Mouse (Mus musculus): ENCODE measurements around the gene Nodal. TPM values are rescaled to one million over a fixed set of nuclear protein-coding genes. Genes with fewer than 3 reads are reported as not detected.
A peak's percentile ranks its signal among the peaks of the same experiment; 100 is the strongest.

Gene Nodal
- polyA plus RNA-seq (2015; fragmentation: Nextera tagmentation; extraction: Ambion mirVana): 0.30 and 0.48 TPM in 2 replicates

DNA sequence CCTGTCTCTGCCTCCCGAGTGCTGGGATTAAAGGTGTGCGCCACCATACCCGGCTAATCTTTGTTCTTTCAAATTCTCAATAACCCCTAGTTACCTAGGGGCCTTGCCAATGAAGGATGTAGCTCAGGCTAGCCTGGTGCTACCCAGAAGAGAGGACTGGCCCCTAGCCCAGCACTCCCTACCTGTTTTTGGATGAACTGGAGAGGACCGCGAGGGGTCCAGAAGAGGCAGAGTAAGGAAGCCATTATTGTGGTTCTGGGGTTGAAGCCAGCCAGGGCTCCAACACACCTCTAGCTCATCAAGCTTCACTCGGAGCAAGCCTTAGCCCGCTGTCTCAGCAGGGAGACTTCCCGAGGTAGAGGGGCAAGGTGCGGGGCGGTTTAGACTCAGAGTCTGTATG is at the start of gene Nodal:
Nodal (plus strand) TSS at position 301 of the 400 bp plus-strand sequence.
- Histone ChIP-seq H3K27me3 (ENCODE audit: control insufficient read depth, insufficient read depth, low read depth, low read length) (peaks cover 26% of the 10 kb centered on the region), H3K36me3 (ENCODE audit: control insufficient read depth, insufficient read depth, low read length) (no peaks in the 10 kb centered on the region), H3K4me2 (ENCODE audit: low read length) (peak within 1 kb of the TSS; percentile 83), H3K9ac (ENCODE audit: low read depth, low read length) (peak within 1 kb of the TSS; percentile 54), H3K9me3 (replicated peaks; ENCODE audit: control insufficient read depth, low read length, poor library complexity, severe bottlenecking) (no peaks in the 10 kb centered on the region), H3K4me3 (ENCODE audit: low read depth, low read length) (peak within 1 kb of the TSS; percentile 46), H3K4me1 (ENCODE audit: control insufficient read depth, insufficient read depth, low read length) (peaks cover 10% of the 10 kb centered on the region), H3K27ac (ENCODE audit: low read length) (no peak within 1 kb of the TSS)
- ATAC-seq: no peak
- 32% methylated on average over 10 of the region's 10 CpGs for WGBS

DNA sequence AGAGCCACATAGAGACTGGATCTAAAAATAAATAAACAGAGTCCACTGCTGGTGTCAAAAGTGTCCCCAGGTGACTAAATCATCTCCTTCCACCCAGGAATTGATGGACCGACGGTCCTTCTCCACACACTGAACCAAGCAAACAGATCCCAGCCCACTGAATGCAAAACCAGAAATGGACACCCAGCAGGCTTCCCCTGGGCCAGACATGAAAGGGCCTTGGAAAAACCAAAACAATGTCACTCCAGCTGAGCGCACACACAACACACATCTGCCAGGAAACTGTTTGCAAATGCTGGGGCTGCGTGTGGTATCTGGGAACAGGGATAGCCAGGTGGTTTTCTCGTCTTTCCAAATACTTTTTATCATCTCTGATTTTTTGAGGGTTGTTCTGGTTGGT is 48.0 kb upstream of the Nodal start:
- 53% methylated on average over 5 of the region's 5 CpGs for WGBS
- no peak overlapping the region for H3K27ac ChIP-seq (ENCODE audit: low read length)
- no peak overlapping the region for H3K4me2 ChIP-seq (ENCODE audit: low read length)
- no peak for ATAC-seq
- no peaks in the 10 kb centered on the region for H3K27me3 ChIP-seq (ENCODE audit: control insufficient read depth, insufficient read depth, low read depth, low read length)
- H3K4me3 ChIP-seq (ENCODE audit: low read depth, low read length): no peak overlapping the region
- no peak overlapping the region for H3K9ac ChIP-seq (ENCODE audit: low read depth, low read length)
- no peaks in the 10 kb centered on the region for H3K36me3 ChIP-seq (ENCODE audit: control insufficient read depth, insufficient read depth, low read length)
- no peaks in the 10 kb centered on the region for H3K9me3 ChIP-seq (replicated peaks; ENCODE audit: control insufficient read depth, low read length, poor library complexity, severe bottlenecking)
- H3K4me1 ChIP-seq (ENCODE audit: control insufficient read depth, insufficient read depth, low read length): no peaks in the 10 kb centered on the region

DNA sequence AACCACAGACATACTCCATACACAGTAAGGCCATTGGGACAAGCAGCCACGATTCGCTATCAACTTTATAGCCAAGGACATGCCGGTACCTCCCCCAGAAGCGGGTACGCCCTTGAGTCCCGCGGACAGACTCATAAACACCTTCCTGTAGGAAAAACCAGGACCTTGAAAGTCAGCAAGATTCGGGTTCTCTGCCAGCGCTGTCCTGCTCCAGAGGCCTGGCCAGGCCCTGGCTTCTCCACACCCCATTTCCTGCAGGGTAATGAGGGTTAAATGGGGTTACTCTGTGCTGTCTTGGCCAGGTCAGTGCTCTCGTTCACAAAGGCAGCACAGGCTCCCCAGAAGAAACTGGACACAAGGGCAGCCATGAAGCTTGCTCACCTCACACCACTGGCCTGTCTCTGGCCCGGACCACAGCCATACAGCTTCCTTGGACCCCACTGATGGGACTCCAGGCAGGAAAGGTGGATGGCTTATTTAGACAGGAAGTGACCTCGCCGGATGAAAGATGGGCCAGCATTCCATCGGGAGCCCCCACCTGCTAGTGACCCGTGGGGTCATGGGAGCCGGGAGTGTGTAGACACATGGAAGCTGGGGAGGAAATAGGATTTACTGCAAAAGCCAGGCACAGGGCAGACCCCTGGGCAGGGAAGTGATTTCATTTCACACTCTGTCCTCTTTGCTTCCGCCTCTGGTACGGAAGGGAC is 47.3 kb upstream of the Nodal start:
- WGBS: 76% methylated on average over 18 of the region's 18 CpGs
- ATAC-seq: no peak

DNA sequence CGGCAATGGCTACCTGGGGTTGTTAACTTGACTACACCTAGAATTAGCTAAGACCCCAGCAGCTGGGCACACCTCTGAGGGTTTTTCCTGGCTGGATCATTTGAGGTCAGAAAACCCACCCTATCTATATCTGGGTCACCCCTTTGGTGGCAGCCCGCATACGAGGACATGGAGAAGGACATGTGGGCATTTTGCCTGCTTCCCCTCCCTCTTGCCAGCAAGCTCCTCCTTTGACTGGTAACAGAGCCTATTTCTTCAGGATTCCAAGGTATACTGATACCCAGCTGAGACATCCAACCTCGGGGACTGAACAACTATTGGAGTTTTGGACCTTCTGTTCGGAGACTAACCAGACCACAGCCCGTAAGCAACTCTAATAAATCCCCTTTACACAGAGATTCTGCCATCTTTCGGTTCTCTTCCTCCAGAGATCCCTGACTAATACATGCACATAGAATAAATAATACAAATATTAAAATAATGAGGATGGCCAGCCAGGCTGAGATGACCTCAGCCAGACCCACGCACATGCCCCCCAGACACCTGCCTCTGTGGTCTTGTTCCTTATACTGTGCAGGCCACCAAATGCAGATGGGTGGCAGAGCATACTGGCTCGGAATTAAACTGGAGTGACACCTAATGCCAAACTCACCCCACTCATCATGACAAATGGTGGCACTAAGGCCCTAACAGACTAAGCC is 45.7 kb upstream of the Nodal start:
- no peak overlapping the region for H3K9ac ChIP-seq (ENCODE audit: low read depth, low read length)
- ATAC-seq: no peak
- no peak overlapping the region for H3K4me3 ChIP-seq (ENCODE audit: low read depth, low read length)
- no peaks in the 10 kb centered on the region for H3K27me3 ChIP-seq (ENCODE audit: control insufficient read depth, insufficient read depth, low read depth, low read length)
- H3K4me1 ChIP-seq (ENCODE audit: control insufficient read depth, insufficient read depth, low read length): no peaks in the 10 kb centered on the region
- H3K36me3 ChIP-seq (ENCODE audit: control insufficient read depth, insufficient read depth, low read length): no peaks in the 10 kb centered on the region
- H3K27ac ChIP-seq (ENCODE audit: low read length): no peak overlapping the region
- 82% methylated on average over 9 of the region's 9 CpGs for WGBS
- H3K9me3 ChIP-seq (replicated peaks; ENCODE audit: control insufficient read depth, low read length, poor library complexity, severe bottlenecking): no peaks in the 10 kb centered on the region
- H3K4me2 ChIP-seq (ENCODE audit: low read length): no peak overlapping the region

More for the DNA sequence above, 47.3 kb upstream of the Nodal start:
- no peaks in the 10 kb centered on the region for H3K27me3 ChIP-seq (ENCODE audit: control insufficient read depth, insufficient read depth, low read depth, low read length)
- H3K9ac ChIP-seq (ENCODE audit: low read depth, low read length): no peak overlapping the region
- H3K9me3 ChIP-seq (replicated peaks; ENCODE audit: control insufficient read depth, low read length, poor library complexity, severe bottlenecking): no peaks in the 10 kb centered on the region
- H3K4me2 ChIP-seq (ENCODE audit: low read length): no peak overlapping the region
- H3K4me1 ChIP-seq (ENCODE audit: control insufficient read depth, insufficient read depth, low read length): no peaks in the 10 kb centered on the region
- no peak overlapping the region for H3K4me3 ChIP-seq (ENCODE audit: low read depth, low read length)
- H3K27ac ChIP-seq (ENCODE audit: low read length): no peak overlapping the region
- H3K36me3 ChIP-seq (ENCODE audit: control insufficient read depth, insufficient read depth, low read length): no peaks in the 10 kb centered on the region

DNA sequence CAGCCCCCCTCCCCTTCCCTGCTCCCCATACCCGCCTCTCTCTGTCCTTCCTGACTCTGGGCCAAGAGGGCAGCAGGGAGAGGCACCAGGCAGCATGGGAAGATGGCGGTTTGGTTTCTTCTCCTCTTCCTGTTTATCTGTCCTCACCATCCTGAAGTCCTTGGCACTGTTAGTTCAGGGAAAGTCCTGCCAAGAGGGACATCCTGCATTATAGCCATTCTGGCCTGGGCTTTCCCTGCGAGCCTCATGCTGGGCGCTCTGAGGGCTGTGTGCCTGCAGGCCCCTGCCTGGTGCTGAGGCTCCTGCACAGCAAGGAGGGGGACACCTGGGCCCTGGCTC is 45.2 kb upstream of the Nodal start:
- WGBS: 70% methylated on average over 4 of the region's 4 CpGs
- H3K9ac ChIP-seq (ENCODE audit: low read depth, low read length): no peak overlapping the region
- no peaks in the 10 kb centered on the region for H3K27me3 ChIP-seq (ENCODE audit: control insufficient read depth, insufficient read depth, low read depth, low read length)
- no peaks in the 10 kb centered on the region for H3K4me1 ChIP-seq (ENCODE audit: control insufficient read depth, insufficient read depth, low read length)
- no peaks in the 10 kb centered on the region for H3K36me3 ChIP-seq (ENCODE audit: control insufficient read depth, insufficient read depth, low read length)
- H3K27ac ChIP-seq (ENCODE audit: low read length): no peak overlapping the region
- no peak for ATAC-seq
- H3K4me3 ChIP-seq (ENCODE audit: low read depth, low read length): no peak overlapping the region
- no peak overlapping the region for H3K4me2 ChIP-seq (ENCODE audit: low read length)
- no peaks in the 10 kb centered on the region for H3K9me3 ChIP-seq (replicated peaks; ENCODE audit: control insufficient read depth, low read length, poor library complexity, severe bottlenecking)

DNA sequence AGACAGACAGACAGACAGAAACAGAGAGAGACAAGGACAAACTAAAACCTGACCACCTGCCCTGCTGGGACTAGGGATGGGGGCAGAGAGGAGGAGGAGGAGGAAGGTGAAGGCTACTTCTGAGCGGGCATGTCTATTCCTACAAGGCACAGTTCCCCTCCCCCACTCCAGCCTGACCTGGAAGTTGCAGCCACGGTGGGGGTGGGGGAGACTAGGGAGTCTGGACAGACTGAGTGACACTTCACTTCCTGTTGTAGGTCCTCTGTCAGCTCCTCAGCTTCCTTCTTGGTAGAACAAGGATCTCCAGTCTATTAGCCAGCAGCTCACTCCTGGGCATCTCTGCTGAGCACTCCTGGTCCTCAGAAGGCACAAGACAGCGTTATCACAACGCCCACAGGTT is 43.7 kb upstream of the Nodal start:
- H3K27me3 ChIP-seq (ENCODE audit: control insufficient read depth, insufficient read depth, low read depth, low read length): no peaks in the 10 kb centered on the region
- no peak overlapping the region for H3K27ac ChIP-seq (ENCODE audit: low read length)
- no peak overlapping the region for H3K9ac ChIP-seq (ENCODE audit: low read depth, low read length)
- no peak overlapping the region for H3K4me3 ChIP-seq (ENCODE audit: low read depth, low read length)
- no peak for ATAC-seq
- H3K9me3 ChIP-seq (replicated peaks; ENCODE audit: control insufficient read depth, low read length, poor library complexity, severe bottlenecking): no peaks in the 10 kb centered on the region
- 60% methylated on average over 4 of the region's 4 CpGs for WGBS
- H3K4me2 ChIP-seq (ENCODE audit: low read length): no peak overlapping the region
- no peaks in the 10 kb centered on the region for H3K36me3 ChIP-seq (ENCODE audit: control insufficient read depth, insufficient read depth, low read length)
- H3K4me1 ChIP-seq (ENCODE audit: control insufficient read depth, insufficient read depth, low read length): no peaks in the 10 kb centered on the region

DNA sequence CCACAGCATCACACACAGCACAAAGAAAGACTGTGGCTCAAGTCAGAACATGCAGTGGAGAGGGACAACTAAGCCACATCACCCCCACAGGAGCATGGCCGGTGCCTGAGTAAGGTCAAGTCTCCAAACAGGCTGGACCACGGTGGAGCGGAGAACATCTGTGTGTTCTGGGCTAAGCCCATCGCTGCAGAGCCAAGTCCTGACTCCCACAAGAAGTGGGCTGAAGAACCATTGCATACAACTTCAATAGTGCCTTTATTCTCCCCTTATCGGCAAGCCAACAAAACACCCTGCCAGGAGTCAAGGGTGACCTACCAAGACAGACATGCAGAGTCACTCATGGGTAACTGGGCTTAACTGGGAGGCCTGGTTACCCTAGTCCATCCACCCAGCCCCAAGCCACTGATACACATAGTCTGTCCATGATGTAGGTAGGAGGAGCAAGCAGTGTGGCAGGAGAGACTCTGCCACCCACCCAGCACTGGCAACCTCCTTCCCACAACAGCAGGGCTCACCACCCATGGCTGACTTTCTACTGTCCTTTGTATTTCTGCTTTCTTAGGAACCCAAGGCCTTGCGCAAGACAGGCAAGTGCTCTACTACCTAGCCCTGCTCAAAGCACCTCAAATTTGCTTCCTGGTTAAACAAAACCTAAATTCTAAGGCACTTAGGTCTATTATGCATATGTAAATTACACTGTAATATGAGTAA is 42.8 kb upstream of the Nodal start:
- Histone ChIP-seq H3K4me3 (ENCODE audit: low read depth, low read length) (no peak overlapping the region), H3K36me3 (ENCODE audit: control insufficient read depth, insufficient read depth, low read length) (no peaks in the 10 kb centered on the region), H3K27ac (ENCODE audit: low read length) (no peak overlapping the region), H3K4me2 (ENCODE audit: low read length) (no peak overlapping the region), H3K4me1 (ENCODE audit: control insufficient read depth, insufficient read depth, low read length) (no peaks in the 10 kb centered on the region; the same call in 1 of the 2 replicates), H3K9me3 (replicated peaks; ENCODE audit: control insufficient read depth, low read length, poor library complexity, severe bottlenecking) (no peaks in the 10 kb centered on the region), H3K9ac (ENCODE audit: low read depth, low read length) (no peak overlapping the region), H3K27me3 (ENCODE audit: control insufficient read depth, insufficient read depth, low read depth, low read length) (0 out of 2 replicates have a peak, but pooled peaks cover under 1% of the 10 kb centered on the region)
- no peak for ATAC-seq
- 81% methylated on average over 6 of the region's 6 CpGs for WGBS

DNA sequence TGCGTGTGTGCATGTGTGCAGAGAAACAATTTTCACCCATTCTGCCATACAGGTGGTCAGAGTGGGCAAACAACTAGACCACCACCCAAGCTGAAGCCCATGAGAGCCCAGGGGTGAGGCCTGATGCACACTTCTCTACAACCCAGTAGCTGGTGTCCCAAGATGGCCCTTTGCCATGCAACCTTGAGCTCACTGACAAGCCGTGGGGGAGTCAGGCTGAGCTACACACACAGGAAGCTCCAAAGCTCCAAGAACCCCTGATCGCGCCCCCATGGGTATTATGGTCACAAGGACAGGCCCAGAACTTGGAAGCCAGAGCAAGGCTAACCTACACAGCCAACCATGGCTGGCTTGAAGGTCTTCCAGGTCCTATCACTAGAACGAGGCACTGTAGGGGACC is 39.7 kb upstream of the Nodal start:
- WGBS: 97% methylated on average over 5 of the region's 5 CpGs
- no peak overlapping the region for H3K27ac ChIP-seq (ENCODE audit: low read length)
- no peak overlapping the region for H3K4me2 ChIP-seq (ENCODE audit: low read length)
- no peak overlapping the region for H3K9ac ChIP-seq (ENCODE audit: low read depth, low read length)
- H3K4me3 ChIP-seq (ENCODE audit: low read depth, low read length): no peak overlapping the region
- H3K27me3 ChIP-seq (ENCODE audit: control insufficient read depth, insufficient read depth, low read depth, low read length): 0 out of 2 replicates have a peak, but pooled peaks cover 2% of the 10 kb centered on the region
- H3K4me1 ChIP-seq (ENCODE audit: control insufficient read depth, insufficient read depth, low read length): peaks cover 15% of the 10 kb centered on the region
- no peaks in the 10 kb centered on the region for H3K9me3 ChIP-seq (replicated peaks; ENCODE audit: control insufficient read depth, low read length, poor library complexity, severe bottlenecking)
- ATAC-seq: no peak
- no peaks in the 10 kb centered on the region for H3K36me3 ChIP-seq (ENCODE audit: control insufficient read depth, insufficient read depth, low read length)

DNA sequence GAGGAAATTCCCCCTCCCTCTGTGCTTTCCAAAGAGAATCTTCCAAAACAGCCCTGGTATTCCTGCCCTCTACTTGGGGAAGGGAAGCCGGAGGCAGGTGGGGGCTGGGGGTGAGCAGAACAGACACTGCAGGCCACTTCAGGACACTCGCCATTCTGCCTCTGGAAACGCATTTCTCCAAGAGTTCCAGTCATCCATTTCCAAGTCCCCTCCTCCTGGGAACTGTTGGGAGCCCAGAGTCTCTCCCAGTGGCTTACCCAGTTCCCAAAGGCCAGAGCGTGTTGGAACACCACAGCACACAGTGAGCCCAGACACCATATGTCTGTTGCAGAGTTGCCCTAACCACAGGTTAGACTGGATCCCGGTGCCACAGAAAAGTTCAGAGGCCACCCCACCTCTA is 39.1 kb upstream of the Nodal start:
- Histone ChIP-seq H3K4me2 (ENCODE audit: low read length) (no peak overlapping the region), H3K27me3 (ENCODE audit: control insufficient read depth, insufficient read depth, low read depth, low read length) (0 out of 2 replicates have a peak, but pooled peaks cover 2% of the 10 kb centered on the region), H3K9me3 (replicated peaks; ENCODE audit: control insufficient read depth, low read length, poor library complexity, severe bottlenecking) (no peaks in the 10 kb centered on the region), H3K9ac (ENCODE audit: low read depth, low read length) (no peak overlapping the region), H3K27ac (ENCODE audit: low read length) (no peak overlapping the region), H3K4me1 (ENCODE audit: control insufficient read depth, insufficient read depth, low read length) (peaks cover 15% of the 10 kb centered on the region), H3K36me3 (ENCODE audit: control insufficient read depth, insufficient read depth, low read length) (no peaks in the 10 kb centered on the region), H3K4me3 (ENCODE audit: low read depth, low read length) (no peak overlapping the region)
- ATAC-seq: no peak
- WGBS: 89% methylated on average over 5 of the region's 5 CpGs
